Mouse (Mus musculus) hindlimb bud, embryonic 11.5 days (tissue): ENCODE data around the gene Smg7.

Source experiments
- DNase-seq: peaks from one replicate; pipeline ENCODE4 v3.0.0-alpha.2; 2012; ENCODE audit warnings: low read depth, low spot score; ENCODE audit errors: extremely low spot score

Smg7 gene

DNA sequence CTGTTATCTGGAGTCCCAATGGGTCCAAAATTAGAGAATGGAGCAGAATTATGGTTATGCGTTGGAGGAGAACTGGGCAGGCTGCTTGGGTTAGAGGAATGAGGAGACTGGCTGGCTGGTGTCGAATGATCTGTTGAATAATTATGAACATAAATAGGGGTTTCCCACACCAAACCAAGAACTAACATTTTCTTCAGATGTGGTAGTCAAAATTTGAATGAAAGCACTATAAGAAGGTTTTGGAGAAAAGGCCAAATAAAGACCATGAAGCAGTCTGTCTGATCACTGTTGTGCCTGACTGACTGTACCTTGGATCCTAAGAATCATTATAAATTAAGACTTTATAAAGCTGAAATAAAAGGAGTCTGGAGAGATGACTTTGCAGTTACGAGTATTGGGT is 62.1 kb downstream of the Smg7 start:
- no peak for DNase-seq

DNA sequence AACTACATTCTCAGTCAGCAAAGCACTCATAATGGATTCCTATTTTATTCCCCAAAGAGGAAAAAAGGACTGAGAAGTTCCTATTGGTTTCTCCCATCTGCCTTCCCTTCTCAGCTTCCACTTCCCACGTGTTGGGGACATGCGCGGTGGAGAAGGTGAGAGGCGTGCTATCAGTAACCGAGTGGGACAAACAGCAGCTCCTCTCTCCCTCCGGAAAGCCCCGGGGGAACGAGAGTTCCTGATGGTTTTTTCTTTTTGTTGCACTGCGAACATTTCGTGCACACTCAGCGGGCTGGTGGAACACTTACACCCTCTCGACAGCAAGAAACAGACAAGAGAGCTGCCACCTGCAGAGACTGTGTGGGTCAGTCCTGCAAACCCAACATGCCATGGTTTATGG is 63.6 kb downstream of the Smg7 start:
- no peak for DNase-seq

DNA sequence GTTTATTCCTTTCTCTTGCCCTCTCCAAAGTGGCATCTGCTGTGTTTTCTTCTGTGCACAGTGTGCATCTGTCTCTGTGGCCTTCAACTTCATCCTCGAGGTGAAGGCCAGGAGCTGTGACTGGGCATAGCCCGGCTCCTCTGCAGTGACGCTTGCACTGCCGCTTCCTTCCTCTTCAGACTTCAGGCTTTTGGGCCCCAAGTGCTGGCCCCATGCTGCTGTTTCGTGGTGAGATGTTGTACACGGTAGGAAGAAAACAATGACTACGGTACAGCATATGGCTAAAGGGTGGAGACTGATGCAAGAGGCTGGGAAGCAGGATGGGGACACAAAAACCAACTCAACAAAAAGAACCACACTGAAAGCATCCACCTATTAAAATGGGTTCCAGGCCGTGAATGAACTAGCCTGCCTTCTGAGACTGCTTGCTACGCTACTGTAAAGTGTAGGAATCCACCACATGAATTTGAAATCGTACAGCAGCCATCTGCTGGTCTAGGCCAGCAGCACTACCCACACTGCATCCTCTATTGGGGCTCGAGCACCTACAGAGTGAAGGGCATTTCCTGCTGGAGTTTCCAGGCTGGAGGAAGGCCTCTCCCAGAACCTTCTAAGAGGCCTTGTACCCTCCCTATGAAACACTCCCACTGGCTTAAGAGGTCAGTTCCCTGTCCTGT is 64.3 kb downstream of the Smg7 start:
- no peak for DNase-seq

DNA sequence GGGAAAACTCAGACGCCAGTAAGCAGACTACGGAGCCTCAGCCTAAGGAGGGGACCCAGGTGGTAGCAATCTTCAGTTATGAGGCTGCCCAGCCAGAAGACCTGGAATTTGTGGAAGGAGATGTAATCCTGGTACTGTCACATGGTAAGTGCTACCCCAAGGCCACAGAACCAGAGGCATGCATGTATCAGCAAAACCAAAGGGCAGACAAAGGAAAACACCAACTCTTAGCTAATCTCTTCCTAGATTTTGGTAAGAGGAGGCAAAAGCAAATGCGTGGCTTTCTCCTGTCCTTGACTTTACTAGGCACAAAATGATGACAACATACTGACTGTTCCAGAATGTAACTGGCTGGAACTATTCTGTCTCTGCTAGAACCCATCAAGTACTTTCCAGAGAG is 67.4 kb downstream of the Smg7 start:
- DNase-seq, result no peak

DNA sequence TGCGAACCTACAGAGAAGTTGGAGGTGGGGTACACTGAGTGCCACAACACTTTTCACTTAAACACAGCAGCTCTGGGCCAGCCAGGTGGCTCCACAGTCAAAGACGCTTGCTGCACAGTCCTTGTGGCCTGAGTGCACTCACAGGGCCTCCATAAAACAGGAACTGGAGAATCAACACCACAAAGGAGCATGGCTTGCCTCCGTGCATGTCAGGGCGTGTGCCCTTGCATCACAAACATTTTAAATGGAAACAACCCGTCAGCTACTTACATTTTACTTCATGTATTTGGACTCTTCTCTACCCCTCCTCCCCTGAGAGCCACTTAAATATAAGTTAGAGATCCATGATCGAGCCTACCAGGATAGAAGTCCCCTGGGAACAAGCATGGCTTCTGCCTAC is 70.1 kb downstream of the Smg7 start:
- DNase-seq, result no peak

DNA sequence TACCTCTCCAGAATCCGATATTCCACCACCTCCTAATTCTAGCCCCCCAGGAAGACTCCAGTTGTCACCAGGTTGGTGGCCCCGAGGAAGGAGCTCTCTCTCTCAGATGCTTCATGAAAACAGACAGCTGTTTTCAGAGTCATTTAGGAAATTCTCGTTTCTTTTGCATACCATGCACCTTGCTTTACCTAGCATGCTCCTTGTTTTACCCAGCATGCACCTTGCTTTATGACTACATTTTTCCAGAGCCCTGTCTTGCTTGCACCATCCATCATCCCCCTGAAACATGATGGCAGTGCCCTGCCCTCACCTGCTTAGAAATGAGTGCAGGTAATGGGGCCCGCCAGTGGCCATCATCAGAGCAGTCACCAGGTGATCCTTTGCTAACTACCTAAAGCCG is 70.8 kb downstream of the Smg7 start:
- no peak for DNase-seq

DNA sequence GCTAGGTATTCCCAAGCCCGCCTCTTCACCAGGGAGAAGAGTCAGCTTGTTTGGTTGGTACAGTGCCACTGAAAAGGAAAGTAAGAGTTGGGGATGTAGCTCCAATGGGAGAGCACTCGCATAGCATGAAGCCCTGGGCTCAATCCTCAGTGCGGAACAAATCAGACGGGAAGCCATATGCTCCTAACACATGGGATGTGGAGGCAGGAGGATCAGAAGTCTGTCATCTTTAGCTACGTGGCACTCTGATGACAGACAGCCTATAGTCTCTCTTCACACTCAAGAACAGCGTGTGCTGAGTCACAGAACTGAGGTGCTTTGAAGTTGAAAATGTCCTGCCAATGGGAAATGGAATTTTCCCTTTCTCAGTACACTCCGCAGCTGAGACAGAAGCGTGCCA is 71.4 kb downstream of the Smg7 start:
- no peak for DNase-seq

DNA sequence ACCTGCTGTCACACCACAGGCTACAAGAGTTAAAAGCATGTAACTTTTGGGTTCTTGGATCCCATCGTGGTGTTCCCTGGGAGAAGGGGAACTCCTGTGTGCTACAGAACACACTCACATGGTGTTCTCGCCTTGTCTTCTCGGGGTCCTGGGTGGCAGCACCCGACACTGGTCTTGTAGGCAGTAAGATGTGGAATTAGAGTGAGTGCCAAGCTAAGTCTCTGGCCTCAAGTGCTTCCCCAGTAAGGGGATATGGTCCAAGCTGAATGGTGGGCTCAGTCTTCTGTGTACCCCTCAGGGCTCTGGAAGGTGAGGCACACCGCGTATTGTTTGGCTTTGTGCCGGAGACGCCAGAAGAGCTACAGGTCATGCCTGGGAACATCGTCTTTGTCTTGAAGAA is 72.4 kb downstream of the Smg7 start:
- DNase-seq, result no peak

DNA sequence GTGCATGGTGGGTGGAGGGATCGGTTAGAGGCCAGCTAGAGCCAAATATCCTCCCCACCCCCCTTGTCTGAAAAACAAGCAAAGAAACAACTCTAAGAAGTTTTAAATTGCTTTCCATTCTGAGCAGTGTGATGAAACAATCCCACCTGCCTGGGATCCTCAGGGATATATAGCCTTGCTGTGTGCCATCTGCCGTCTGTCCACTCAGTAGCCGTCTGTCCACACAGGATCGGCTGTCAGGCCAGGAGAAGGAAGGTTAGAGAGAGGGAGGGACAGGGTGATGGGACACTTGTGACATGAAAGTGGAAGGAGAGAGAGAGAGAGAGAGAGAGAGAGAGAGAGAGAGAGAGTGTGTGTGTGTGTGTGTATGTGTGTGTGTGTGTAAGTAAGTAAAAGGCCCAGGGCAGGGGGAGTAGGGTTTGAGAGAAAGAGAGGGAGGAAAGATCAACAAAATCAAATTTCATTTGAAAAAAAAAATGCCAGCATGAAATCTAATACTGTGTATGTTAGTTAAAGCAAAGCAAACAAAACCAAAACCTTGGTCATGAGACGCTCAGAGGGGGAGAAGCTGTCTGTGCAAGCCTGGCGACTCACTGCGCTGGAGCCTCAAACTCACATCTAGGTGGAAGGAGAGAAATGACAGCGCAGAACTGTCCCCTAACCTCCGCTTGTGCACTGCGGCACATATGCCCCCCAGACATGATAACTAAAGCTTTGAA is 73.7 kb downstream of the Smg7 start:
- DNase-seq, result no peak

DNA sequence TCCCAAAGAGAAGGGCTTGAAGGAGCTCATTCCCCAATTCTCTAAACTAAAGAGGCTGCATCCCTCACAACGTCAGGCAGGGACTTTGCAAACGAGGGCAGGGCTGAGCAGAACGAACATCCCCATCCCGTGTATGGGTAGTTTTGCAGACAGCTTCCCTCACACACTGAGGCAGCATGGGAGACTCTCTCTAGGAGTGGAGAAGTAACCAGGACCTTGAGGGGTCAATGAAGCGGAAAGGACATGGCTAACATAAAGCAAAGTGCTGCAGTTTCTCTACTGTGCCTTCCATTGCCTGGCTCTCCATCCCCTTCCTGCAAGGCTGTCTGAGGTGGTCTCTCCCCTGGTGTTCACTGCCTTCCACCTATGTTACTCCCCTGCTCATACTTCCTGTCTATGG is 74.3 kb downstream of the Smg7 start:
- no peak for DNase-seq

DNA sequence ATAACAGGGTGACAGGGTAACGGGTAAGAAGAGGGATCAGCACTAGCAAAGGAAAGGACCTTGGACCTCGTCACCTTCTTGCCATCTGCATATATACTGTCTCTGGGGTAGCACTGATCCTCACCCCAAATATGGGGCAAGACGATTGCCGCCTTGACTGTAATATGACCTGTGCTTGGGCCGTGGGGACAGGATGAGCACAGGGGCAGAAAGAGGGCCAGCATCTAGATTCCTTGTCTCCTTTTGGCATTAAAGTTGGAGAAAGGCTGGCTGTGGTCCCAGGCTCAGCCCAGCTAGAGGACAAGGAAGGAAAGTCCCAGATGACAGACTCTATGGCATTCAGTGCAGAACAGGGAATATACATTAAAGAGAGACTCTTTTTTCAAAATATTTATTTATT is 76.0 kb downstream of the Smg7 start:
- no peak for DNase-seq

DNA sequence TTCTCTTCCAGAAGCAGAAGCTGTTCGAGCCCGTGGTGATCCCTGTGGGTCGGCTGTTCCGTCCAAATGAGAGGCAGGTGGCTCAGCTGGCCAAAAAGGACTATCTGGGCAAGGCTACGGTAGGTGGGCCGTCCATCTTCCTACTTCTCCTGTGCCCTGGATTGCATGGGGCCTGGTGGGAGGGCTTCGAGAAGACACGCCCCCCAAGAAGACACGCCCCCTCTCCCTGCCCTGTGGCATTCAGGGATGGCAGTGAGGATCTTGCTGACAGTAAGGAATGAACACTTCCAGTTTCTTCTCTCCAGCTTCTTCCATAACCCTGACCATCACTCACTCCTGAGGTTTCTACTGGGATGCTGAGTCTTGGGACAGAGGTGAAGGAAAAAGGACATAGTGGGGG is 78.2 kb downstream of the Smg7 start:
- no peak for DNase-seq

DNA sequence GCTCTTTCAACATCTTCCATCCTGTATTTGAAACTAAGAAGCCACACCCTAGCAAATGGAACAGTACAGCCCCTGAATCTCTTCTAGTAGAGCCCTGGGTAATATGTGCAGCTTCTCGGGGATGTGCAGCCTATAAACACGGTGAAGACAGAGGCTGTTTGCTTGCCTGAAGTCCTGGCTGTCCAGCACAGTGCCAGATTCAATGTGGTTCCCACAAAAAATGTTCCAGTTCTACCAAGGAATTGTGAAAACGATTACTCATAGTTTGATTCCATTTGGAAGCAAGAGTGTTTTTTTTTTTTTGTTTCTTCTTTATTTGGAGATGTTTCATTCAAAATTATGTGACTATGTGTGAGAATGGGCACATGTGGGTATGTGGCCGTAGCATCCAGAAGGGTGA is 80.7 kb downstream of the Smg7 start:
- DNase-seq, result no peak

DNA sequence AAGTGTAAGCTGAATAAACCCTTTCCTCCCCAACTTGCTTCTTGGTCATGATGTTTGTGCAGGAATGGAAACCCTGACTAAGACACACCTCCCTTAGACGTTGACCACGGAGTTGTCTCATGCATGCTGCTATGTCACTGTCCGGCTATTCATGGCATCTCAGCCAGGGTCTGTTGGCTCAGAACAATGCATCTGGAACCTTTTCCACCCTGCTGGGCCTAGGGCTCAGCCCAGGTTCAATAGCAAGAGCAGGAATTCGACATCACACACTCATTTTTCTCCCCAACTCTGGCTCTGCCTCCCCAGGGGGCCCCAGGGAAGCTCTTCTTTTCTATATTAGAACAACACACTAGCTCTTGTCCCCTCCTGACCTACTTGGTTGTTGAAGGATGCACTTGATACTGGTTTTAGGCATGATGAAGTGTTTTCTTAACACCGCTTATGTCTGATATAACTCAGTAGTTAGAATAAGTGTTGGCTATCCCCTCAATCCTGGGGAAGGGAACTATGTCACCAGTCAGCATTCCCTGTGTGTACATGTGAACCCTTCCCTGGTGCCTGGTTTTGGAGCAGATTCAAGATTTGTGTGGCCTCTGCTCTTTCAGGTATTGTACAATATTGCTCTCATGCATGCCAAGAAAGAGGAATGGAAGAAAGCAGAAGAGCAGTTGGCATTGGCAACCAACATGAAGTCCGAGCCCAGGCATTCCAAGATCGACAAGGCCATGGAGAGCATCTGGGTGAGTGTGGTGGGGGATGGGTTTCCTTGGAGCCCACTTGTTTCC is 81.3 kb downstream of the Smg7 start:
- no peak for DNase-seq

DNA sequence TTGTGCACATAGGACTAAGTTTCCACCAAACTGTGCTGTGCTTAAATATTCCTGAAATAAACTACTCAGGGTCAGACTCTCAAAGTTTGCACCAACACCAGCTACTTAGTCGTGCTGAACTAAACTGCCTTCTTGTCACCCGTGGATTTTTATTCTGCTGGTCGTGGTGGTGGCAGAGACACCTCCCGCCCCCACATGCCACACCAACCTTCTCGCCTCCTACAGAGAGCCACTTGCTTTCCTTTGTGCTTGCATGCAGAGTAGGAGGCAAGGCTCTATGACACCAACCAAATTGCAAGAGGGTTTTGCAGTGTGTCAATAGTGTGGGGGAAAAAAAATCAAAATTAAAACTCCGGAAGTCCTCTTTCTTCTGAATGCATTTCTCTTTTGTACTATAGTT is 82.9 kb downstream of the Smg7 start:
- DNase-seq, result no peak

DNA sequence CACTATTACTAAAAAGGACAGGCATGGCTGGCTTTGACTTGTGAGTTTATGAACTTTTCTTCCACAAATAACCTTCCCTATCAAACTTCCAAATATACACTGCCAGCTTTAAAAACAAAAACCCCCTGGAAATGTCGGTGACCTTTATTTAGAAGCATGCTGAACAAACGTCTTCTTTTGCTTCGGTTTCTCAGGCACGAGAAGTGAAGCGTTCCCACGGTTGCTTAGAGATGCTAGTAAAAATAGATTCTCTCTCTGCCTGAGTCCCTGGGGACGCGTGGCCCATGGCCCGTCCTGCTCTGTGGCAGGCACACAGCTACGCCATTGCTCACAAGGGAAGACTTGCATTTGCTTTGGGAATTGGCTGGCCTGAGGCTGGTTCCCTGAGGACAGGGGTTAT is 84.7 kb downstream of the Smg7 start:
- no peak for DNase-seq

DNA sequence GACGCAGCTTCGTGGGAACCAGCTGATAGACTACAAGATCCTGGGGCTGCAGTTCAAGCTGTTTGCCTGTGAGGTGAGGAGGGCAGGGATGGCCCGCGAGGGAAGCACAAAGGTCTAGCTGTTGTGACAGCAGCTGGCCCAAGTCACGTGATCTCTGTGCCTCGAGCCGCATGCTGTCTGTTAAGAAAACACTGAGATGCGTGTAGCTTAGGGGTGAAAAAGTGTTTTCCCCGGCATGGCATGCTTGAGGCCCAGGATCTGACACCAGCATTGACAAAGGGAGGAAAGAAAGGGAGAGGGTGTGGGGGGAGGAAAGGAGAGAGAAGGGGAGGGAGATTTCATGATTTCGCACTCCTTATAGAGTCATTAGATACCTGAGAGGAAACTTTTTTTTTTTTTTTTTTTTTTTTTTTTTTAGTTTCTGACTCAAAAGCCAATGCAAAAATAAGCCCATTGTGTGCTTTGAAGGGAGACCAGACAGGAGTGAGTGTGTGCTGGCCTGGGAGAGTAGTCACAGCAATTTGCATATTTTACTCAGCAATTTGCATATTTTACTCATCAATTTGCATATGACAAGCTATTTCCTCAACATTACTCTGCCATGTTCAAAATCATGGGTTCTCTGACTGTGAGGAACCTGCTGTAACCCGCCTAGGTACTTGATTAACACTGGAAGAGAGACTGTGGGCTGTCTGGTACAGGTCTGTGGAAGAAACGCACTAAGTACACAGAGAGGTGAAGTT is 85.2 kb downstream of the Smg7 start:
- DNase-seq, result no peak

DNA sequence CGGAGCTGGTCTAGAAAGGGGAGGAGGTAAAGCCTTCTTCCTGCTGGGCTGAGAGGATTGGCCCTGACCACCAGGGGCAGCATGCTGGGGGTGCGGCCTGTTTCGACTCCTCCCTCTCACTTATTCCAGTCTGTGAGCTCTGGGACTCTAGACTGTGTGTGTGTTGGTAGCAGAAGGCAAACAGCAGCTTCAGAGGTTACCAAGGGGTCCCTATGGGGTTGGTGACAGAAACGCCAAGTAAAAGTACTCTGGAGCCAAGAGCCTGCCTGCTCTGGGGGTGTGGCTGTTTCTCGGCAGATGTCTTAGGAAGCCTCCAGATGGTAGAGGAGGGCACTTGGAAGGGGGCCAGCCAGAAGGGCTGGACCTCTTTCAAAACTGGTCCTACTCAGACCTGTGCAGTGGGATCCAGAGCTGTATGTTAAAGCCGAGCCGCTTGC is 87.2 kb downstream of the Smg7 start:
- no peak for DNase-seq

DNA sequence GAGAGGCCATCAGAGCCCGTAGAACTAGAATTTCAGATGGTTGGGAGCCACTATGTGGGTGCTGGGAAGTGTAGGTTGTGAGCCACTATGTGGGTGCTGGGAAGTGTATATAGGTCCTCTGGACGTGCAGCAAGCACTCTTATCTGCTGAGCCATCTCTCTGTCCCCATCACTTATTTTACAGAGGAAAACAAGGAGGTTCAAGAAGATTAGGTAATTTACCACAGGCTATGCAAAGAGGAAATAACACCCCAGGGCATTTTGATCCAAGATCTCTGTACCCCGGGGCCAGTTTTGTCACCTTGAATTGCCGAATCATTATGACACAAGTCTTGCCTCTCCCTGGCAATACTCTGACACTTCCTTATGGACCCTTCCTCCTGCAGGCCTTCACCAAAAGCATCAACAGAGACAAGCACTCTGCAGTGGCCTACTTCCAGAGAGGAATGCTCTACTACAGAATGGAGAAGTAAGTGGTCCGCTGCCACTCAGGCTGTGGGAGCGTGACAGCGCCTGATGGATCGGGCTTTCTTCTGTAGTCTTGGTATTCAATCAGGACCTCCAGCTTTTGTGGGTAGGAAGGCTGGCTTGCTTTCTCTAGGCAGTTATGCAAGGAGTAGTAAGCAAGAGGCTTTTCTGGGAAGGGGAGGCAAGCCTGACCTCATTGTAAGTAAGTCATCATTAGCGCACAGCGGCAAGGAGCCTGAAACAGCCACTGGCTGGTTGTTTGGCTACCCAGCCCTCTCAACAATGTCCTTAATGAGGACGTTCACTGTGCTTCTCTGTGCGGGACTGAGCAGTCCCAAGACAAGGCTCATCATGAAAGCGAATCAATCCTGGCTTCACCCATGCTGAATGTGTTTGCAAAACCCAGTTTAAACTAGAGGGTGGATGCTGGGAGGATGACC is 91.7 kb downstream of the Smg7 start:
- DNase-seq, result no peak

DNA sequence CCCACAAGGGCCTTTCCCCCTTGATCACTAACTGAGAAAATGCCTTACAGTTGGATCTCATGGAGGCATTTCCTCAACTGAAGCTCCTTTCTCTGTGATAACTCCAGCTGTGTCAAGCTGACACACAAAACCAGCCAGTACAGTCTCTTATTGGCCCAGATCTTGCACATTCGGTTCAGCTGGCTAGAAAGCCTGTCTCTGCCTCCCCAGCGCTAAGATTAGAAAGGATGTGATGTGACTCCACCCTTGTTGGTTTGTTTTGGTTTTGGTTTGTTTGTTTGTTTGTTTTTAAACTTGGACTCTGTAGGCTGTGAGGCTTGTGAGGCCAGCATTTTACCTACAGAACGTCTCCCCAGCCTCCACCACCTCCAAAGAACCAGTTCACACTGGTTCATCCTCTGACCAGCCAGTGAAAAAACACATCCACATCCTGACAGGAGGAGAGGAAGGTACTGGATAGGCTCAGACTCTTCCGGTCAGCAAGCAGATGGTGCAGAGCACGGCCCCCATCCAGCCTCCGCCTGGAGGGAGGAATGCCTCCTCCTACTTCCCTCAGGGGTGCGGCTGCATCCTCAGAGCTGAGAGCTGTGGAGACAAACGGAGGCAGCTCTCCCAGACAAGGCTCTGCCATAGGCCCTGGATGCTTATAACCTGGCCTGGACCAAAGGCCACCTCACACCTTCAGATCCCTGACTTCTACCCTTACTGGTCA is 92.7 kb downstream of the Smg7 start:
- DNase-seq, result no peak
